Mouse (Mus musculus) right cerebral cortex, adult 18-20 months (tissue): Measurements from ENCODE around the gene 2900092C05Rik.

Experiments
- DNase-seq: peaks from one replicate; pipeline ENCODE4 v3.0.0; 2022; ENCODE audit warnings: mixed read lengths

Gene 2900092C05Rik

DNA sequence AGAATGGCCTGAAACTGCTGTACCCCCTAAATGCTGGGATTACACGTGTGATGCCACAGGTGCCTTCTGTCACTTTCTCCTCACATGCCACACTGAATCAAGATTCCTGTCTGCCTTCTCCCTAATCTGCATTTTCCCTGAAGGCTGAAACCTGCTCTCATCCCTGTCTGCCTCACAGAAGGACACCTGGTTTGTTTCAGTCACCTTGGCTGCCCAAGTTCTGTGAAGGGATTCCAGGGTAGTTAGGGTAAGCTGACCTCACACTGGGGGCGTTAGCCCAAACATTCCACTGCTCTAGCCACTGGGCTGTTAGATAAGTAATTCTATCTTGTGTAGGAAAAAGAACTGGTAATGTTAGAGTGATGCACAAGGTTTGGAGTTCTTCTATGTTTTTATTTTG is at the start of gene 2900092C05Rik:
Gene 2900092C05Rik, plus strand, starts transcription at position 301 of the 400 bp plus-strand sequence.
- DNase-seq: no peak

DNA sequence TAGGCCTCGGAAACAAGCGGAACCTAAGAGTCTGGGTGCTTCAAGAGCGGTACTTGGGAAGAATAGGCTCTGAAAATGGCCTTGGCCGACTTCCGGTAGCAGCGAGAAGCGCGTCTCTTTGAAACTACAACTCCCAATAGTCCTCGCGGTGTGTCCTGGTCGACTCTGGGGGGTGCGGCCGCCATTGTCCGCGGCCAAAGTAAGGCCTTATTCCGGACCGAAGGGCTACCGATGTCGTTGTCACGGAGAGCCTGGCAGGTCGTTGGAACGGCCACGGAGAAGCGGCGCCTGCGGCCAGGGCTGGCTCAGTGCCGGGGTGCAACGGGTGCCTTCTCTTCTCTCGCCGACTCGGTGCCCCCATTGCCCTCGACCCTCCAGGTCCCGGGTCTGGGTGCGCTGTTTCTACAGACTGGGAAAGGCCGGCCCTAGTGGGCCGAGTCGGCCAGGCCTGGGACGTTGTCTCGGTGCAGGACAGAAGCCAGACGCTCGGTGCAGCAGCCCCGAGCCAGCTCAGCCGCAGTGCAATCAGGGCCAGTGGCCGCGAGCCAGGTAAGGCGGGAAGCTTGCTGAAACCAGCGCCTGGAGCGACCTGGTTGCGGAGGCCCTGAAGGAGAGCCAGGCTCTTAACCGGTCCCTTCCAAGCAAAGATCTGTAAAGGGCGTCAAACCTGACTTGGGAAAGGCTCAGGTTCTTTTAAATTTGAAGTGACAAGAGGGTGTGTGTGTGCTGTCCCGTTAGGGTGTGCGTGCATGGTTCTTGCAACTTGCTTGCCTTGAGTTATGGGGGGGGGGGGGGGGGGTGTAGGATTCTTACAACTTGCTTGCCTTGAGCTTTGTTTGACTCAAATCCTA is 33.9 kb upstream of the 2900092C05Rik start, which contains the start of gene Zfp606:
Gene Zfp606, plus strand, starts transcription at position 136 of the 851 bp plus-strand sequence.
- DNase-seq: peak; percentile 91

DNA sequence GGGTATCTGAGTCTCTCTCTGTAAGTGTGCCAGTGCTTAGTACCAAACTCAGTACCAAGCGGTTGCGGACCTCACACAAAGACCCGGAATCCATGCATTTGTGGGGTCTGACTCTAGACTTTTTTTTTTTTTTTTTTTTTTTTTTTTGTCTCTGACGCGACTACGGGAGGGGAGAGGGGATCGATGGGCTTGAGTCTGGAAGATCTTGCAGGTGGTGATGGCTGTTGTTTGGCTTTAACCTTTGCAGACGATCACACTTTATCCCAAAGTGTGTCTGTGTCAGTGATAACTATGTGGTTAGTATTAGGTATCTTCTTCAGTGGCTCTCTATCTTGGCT is 33.3 kb upstream of the 2900092C05Rik start:
- no peak for DNase-seq

DNA sequence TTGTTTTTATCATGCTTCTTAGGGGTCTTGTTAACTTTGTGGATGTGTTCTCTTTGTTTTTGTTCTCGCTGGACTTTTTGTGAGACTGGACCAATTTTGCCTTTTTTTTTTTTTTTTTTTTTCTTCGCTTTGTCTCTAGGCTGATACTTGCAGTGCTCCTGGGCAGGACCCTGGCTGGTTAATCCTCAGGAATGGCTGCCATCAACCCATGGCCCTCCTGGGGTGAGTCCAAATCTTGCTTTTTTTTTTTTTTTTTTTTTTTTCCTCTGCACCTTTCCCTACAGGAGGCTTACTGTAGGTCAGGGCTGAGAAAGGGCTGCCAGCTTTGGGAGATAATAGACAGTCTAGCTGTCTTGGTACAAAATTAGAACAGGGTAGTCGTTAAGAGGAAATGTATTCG is 32.8 kb upstream of the 2900092C05Rik start:
- no peak for DNase-seq

DNA sequence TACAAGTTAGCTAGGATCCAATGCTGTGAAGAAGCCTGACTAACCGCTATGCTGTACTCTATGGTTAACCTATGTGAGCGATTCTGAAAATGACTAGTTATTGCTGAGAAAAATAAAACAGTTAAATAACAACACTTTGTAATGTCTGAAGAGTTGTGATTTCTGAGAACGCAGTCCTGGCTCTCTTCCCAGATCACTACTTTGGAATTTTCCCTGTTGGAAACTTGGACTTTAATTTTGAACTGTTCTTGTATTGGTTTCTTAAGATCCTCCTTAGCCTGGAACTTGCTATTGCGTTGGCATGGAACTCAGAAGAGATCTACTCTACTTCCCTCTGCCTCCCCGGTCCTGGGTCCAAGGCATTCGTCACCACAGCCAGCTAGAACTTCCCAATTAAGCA is 28.5 kb upstream of the 2900092C05Rik start:
- DNase-seq: no peak

DNA sequence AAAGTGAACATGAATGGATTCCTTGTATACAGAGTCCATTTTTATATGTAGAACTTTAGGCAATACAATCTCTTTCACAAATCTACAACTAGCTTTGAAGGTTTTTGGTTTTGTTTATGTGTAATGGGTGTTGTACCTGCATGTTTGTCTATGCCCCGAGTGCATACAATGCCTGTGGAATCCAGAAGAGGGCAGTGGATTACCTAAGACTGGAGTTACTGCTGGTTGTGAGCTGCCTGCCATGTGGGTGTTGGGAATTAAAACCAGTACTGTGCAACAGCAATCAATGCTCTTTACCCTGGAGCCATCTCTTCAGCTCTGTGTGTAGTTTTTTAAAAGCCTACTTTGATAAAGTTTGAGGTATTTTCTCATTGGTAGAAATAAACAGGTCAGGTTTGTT is 26.4 kb upstream of the 2900092C05Rik start:
- no peak for DNase-seq

DNA sequence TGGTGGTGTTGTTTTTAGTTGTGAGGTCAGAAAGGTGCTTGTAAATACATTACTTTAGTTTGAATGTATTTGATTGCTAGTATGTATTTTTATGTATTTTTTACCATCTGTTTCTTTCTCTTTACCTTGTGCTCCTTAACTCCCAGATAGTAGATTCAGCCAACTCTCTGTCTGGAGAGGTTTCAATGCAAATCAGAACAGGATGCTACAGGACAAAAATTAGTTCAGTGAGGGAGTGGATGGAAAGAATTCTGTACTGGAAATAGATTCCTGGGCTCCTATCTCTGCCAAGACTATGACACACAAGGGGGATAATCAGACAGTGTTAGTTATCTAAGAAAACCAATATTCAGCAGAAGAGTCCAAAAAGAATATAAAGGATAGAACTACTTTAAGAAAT is 25.6 kb upstream of the 2900092C05Rik start:
- peak; percentile 8 for DNase-seq

DNA sequence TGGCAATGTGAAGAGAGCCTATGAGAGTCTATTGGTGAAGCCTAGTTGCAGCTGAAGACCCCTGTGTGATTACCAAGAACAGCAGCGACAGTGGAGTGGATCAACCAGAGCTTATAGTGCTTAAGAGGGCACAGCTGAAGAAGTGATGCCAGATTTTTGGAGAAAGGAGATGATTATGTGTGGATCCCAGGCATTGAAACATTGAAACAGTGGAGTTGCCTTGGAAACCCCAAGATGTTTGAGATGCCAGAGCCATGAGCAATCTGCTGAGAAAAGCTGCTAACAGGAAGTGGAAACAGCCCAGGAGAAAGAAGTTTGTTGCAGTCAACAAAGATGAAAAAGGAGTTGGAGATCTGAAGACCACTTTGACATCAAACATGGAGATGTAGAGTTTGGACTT is 1.4 kb upstream of the 2900092C05Rik start:
- DNase-seq: no peak
